Mouse (Mus musculus): Measurements from ENCODE around the gene Lin7b.

DNA sequence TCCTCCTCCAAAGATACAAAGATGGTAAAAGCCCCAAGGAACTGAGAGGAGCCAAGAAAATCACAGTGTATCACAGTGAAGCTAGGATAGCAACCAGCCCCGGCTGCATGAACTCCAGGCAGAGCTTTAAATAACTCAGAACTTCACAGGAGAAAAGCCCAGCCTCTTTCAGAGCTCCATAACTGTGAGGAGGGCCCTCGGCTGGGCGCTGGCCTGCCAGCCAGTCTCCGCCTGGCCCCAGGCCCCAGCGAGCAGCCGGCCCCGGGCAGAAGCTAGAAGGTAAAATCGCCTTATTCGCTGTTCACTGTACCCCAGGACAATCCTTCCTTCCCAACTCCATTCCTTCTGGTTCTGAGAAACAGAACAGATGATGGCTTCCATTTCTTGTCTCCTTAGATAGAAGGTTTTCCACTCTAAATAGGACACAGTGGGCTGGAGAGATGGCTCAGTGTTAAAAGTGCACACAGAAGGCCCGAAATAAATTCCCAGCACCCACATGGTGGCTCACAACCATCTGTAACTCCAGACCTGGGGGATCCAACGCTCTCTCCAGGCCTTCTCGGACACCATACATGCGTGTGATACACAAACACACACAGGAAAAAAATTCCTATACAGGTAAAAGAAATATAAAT, 41.4 kb downstream of the Lin7b start:
- TF ChIP-seq CTCF (IDR thresholded peaks at IDR 0.05) (no peak), EP300 (IDR thresholded peaks at IDR 0.05) (no peak)

All from lung, postnatal 0 days (tissue).